Mouse (Mus musculus) retina, adult 2 months (tissue): ENCODE data around the gene Pxn.
A peak's percentile ranks its signal among the peaks of the same experiment; 100 is the strongest.

Experiments used
- DNase-seq: peaks from one replicate; pipeline ENCODE4 v3.0.0-alpha.2; 2012; ENCODE audit warnings: low read depth, low spot score

Gene Pxn

DNA sequence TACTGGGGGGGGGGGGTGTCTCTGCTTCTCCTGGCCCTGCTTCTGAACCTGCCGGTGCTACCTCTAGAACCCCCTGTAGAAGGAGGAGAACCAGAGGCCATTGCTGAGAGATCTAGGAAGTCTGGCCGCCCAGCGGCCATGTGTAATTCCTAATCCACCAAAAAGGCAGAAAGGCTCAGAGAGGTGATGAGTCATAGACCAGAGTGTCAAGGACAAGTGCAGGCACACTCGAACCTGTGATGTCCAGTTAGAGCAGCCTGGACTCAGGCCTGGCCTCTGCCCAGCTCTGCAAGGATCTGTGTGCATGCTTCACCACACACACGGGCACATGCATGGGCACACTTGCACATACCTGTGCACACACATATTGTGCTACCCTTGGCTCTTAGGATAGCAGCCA, 21.7 kb downstream of the Pxn start:
- DNase-seq: no peak

DNA sequence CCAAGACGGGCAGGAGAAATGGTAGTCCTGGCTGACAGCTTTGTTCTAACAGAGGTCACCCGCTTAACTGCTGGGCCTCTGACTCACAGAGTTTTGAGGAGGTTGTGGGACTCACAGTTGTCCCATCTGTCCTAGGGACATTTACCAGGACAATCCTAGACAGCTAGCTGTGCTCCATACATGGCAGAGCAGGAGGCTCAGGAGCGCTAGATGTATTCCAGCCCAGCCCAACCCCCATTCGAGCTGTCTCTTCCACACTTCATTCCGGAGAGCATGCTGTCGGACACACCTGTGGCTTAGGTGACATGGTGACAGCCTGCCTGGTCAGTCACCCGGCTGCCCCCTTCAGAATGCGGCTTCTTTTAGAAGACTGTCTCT, 22.9 kb downstream of the Pxn start:
- no peak for DNase-seq

DNA sequence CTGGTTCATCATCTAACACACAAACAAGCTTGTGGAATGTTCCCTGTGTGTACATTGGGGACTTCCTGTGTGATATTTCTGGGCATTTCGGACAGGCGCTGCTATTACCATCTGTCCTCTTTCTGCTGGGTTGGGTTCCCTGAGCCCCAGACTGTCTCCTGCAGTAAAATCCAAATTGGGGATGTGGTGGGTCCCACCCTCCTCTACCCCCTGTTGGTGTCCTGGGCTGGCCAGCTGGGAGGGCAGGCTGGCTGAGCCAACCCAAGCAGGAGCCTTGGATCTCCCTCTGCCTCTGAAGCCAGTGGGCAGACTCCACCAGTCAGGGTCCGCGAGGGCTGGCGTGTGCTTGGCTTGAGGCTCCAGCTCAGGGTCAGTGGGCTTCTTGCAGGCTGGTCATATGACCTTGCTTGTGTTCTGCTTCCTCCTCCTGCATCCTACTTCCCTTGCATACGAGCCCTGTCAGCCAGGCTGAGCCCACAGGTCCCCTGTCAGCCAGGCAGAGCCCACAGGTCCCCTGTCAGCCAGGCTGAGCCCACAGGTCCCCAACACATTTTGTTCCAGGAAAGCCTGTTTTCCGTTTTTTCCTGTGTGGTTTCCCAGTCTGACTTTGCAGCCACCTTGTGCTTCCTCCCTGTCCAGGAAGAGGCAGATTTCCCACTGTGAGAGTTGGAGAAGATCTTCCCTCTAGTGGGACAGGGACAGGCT, 23.4 kb downstream of the Pxn start:
- DNase-seq: no peak

DNA sequence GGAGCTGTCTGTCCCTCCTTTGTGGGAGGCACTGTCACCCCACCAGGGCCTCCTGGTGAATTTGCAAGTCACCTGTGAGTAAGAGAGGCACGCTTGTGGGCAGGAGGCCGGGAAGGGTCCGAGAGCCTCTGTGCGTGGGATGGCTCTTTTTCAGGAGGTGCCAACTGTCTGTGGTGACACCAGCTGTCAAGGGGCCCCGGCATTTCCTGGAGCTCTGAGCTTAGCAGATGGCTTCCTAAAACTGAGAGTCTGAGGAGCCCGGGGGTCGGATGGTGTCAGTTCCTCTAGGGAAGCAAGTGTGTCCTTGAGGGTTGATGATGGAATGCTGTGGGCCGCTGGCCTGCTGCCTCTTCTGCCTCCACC, 24.0 kb downstream of the Pxn start:
- no peak for DNase-seq

DNA sequence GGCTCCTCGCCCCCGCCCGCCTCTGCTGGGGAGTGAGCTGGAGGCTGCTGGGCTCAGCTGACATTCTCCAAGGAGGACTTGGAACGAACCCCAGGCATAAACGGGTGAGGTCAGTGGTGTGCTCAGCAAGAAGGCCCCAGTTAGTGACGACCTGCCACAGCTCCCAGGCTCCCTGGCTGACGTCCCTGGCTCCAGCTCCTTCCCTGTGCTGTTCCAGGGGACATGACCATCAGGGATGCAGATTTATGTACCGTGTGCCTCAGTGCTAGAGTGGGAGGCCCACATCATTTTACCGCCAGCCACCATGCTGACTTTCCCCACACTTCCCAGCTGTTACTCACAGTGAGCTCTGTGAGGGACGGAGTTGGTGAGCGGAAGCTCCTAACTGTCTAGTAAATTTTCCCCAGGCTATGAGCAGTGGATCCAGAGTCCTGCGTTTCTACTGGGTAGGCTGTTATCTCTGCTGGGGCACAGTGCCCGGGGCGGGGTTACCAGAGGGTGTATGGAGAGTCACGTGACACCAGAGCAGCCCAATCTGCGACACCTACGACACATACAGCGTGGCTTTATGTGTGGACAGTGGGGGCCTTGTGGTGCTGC, 25.3 kb downstream of the Pxn start:
- DNase-seq: no peak

DNA sequence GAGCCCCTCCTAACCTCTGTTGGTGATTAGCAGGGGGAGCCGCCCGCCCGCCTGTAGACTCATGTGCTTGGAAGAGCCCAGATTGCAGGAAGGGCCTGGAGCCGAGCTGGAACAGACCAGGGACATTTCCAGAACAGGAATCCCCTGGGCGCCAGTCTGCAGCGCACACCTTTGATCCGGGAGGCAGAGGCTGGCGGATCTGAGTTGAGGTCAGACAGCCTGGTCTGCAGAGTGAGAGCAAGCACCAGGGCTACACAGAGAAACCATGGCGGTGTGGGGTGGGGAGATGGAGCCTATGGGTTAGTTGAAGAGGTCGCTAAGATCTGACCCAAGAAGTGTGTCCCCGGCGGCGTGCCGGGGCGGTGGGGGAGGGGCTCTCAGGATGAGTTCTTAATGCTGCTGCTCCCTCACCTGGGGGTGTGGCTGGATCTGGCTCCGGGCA, 27.8 kb downstream of the Pxn start:
- no peak for DNase-seq

DNA sequence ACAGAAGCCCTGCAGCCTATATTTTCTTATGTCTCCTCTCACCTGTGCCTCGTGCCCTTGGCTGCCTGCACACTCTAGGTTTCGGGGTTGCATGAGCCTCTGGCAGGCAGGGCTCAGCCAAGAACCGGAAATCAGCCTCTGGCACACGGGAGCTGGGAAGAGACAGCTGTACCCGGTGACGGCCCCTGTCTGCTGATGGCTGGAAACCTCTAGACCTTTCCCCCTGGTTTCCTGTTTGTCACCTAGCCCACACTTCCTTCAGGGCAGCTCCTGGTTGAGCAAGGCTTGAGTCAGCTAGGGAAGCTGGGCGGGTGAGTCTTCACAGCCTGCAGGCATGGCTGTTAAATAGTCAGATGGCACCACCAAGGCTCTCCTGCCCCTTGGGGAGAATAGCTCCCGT, 28.4 kb downstream of the Pxn start:
- no peak for DNase-seq

DNA sequence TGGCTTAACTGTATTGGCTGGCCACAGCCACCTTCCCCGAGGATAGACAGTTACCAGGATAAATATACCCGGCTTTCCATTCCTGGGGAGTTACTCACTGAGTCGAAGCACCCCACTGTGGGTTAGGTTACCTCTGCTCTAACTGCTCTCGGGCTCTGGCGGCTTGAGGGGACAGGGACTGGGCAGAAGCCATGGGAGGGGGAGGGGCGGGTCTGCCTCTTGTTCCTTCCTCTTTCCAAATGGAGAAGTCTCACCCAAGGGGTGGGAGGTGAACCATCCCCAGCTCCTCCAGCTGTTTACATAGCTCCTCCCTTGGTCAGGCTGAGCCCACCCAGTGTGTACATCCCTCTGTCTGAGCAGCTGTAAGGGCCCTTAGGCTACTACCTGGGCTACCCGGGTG, 29.2 kb downstream of the Pxn start:
- no peak for DNase-seq

DNA sequence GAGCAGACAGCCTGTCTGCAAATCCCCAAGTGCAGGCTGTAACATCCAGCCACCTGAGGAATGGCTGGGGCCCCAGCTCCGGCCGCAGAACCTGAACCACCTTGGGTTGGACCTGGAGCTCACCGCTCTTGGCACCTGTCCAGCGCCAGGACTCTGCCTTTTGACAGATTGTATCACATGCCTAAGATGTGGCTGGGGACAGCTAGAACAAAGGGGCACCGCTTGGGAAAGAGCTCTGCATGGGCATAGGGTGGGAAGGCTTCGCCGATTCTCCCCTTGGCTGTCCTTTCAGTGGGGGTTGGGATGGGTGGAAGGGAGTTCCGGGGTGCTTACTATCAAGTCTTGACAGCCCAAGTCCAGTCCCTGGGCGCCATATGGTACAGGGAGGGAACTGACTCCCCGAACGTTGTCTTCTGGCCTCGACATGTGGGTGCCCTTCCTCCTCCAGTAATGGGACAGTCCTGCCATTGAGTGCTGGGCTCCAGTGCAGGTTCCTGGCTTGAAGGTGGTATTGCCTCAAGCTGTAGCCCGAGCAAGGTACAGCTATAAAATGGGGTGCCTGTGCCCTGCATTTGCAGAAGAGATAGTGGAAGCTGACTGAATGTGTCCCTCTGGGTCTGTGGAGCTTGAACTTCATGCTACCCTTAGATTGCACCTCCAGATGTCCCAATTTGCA, 31.7 kb downstream of the Pxn start:
- DNase-seq: no peak

DNA sequence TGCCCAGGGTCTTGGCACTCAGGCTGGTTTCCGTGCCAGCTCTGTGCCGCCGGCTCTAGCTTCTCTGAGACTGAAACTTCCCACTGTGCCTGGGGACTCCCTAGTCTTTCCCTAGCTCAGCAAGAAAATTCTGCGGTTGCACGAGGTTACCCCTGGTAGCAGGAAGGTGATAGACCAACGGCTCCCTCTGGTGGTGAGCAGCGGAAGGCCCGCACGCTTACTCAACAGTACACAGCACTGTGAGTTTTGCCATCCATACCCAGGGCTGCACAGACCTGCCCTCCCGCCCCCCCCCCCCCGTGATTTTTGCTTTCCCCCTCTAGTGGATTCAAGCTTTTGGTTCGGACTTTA, 32.2 kb downstream of the Pxn start:
- peak; percentile 64 for DNase-seq

DNA sequence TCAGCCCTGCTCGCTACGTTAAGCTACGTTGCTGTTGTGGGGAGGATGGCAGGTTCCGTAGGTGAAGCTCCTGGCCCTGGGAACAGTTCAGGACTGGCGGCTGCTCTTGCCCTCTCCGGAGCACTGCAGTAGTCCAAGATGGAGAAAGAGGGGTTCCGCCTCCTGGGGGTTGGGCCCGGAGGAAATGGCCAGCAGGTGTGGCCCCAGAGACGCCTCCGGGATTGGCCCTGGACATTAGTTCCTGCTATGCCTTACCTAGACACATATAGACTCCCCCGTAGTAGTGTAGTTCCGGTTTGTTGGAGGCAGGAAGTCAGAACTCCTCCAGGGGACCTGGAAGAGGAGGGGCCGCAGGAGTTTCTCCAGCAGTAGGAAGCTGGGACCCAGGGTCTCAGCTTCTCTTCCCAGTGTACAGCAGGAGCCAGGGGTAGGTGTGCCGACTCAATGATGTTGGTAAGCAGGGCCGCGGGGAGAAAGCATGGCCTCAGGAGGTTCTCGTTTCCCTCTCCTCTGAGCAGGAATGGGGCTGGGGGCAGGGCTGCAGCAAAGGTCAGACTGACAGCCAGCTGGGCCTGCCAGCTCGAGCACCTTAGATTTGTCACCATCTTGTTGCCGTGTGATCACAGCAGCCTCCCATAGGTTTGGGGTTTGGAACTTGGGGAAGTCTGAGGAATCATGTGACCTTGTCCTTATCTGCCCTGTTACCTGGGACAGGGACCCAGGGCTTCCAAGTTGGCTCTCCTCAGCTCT, 36.3 kb downstream of the Pxn start:
- DNase-seq: no peak

DNA sequence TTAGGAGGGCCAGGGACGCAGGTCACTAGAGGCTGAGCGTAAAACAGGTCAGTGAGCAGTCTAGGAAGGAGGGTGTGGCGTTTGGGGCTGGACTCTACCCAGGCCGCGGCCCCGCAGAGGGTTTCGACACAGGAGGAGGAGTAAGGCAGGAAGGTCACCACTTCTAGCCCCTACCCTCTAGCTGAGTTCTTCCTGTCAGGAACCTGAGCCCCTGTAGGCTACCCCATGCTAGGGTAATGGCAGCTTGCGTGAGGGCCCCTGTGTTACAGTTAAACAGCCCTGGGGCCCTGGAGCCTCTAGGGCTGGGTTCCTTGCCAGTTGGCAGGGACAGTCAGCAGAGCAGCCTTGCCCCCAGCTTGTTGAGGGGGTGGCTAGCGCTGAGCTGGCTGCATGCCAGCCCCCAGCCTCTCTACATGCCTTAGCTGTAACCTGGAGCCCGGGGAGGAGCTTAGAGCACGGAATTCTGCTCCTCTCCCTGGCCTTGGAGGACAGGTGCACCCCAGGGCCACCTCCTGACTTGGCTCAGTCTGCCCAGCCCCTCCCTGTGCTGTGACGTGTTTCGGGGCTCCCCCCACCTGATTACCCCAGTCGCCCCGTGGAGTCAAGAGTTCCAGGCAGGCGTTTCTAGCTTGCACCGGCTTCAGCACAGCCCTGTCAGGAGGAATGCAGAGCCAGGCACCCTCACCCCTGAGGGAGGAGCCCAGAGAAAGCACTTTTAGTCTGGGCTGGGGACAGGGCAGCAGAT, 37.2 kb downstream of the Pxn start:
- DNase-seq: no peak

DNA sequence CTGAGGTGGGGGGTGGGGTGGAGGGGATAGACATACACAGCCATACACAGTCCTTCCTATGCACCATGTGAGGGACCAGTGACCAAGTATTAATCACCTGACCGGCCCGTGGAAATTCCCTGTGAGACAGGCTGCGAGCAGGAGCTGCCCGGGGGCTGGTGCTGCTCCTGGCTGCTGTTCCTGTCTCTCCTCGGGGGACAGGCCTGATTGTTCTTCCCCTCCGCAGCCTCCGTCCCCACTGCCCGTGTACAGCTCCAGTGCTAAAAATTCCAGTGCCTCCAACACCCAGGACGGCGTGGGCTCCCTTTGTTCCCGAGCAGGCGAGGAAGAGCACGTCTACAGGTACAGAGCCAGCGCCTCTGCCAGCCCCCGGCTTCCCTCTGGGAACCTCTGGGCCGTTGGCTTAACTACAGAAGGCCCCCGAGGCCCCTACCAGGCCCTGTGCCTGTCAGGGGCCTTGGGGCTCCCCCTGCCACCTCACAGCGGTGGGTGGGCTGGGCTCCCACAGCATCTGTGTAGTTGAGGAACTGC, 38.2 kb downstream of the Pxn start:
- DNase-seq: no peak

DNA sequence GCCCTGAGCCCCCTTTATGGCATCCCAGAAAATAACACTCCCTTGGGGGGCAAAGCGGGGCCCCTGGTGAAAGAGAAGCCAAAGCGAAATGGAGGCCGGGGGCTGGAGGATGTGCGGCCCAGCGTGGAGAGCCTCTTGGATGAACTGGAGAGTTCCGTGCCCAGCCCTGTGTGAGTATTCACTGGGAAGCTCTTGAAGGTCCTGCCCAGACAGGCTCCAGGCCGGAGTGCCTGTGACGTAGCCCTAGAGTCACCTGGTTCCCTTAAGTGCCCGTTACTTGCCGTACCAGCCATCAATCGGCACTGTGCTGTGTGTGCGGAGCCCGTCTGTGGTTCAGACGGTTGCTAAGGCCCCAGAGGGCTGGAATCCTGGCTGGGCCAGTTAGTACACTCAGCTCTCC, 39.2 kb downstream of the Pxn start:
- no peak for DNase-seq

DNA sequence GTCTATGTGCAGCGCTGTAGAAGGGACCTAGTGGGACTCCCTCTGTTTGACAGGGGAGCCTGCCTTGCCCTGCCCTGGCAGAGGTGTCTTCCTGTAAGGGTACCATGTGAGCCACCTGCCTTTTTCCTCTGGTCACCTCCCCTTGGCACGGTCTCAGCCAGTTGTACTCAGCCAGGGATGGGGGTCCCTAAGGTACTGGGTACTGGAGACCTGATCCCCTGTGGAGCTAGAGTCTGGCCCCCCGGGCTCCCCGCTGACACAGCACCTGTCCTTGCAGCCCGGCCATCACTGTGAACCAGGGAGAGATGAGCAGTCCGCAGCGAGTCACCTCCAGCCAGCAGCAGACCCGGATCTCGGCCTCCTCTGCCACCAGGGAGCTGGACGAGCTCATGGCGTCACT, 40.1 kb downstream of the Pxn start:
- no peak for DNase-seq

DNA sequence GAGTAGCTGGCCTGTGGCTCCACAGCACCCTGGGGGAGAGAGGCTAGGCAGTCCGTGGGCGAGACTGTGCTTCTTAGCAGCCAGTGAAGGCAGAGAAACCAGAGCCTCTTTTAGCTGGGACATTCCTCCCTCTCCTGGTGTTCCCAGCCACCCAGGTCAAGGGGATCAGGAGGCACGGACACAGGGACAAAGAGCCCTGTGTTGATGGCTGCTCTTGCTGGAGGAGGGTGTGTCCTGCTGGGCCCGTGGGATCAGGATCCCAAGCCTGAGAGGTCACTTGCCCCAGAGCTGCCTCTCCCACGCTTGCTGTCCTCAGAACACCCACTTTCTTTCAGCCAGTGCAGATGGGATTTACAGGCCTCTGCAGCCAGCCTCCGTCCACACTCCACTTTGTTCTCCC, 40.5 kb downstream of the Pxn start:
- DNase-seq: no peak

DNA sequence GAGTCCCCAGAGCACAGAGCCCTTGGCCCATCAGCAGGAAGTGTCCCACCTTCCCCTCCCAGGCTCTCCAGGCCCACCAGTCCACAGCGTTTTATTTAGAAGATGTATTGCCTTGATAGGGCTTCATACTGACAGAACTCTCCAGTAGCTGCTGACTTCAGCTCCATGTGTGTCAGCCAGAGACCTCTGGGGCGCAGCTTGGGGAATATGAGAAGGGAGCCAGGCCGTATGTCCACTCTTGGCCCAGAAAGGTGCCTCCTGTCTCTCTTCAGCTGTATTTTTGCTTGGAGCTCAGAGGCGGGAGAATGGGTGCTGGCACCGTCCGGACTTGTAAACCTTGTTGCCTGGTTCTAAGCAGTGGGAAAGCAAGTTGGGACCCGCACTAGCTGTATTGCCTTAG, 40.9 kb downstream of the Pxn start:
- no peak for DNase-seq

DNA sequence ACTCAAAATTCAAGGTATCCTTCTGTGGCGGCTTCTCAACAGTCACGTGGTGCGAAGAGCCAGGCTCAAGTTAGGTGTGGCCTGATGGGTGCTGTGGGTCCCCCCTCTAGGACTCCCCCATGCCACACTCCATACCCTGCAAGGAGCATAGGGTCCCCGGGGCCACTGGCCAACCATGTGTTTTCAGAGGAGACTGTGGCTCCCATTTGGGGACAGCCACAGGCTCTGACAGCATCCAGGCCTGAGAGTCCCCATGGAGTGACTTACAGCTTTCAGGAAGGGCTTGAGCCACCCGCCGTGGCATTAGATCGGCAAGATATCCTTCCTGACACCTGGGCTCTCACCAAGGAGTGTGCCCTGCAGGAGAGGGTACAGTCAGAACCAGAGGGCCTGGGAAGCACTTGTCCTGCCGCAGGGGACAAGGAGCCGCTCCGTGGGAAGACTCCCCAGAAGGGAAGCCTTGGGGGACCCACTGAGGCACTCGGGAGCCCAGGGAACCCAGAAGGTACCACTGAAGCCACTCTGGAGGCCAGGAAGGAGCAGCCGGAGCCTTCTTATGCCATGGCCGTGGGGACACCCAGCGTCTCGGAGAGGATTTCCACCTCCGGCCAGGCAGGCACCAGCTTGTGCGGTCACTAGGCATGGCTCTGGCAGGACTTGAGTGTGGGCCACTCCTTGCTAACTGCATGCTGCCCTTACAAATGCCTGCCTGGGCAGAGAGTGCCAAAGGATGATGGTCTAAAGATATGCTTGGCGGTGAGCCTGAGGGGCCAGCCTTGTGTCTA, 42.2 kb downstream of the Pxn start:
- no peak for DNase-seq

DNA sequence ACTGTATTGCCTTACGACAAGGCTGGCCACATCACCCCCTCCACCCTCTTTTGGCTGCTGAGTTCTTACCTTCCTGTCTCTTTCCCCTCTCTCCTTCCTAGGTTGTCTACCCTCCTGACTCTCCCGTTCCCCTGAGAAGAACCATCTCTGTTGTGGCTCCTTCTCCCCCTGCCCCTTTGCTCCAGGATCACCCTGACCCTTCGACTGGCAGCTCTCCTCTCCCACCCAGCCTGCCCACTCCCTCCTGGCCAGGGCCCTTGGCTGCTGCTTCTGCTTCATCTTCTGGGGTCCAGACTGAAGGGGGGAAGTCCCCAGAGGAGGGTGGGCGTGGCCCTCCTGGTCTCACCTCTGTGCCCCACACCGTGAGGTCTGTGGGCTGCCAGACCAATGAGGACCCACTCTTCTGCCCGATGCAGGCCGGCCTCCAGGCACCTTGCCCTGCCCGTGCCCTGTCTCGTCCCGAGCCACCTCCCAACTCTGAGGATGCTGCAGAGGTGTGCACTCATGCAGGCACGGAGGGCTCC, 44.1 kb downstream of the Pxn start:
- DNase-seq: no peak

DNA sequence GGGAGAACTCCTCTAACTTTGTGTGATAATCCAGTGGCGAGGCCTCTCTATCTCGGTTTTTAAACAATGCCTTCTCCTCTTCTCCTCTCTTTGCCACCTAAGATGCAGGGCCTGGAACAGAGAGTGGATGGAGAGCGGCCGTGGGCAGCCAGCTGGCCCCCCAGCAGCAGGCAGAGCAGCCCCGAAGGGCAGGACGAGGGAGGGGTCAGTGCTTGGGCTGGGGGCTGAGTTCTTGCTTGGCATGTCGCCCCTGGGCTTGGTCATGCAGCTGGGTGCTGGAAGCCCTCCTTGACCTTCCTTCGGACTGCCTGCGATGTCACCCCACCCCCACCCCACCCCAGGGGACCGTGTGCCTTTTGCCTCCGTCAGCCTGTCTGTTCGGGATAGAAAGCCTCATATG, 44.9 kb downstream of the Pxn start:
- no peak for DNase-seq

DNA sequence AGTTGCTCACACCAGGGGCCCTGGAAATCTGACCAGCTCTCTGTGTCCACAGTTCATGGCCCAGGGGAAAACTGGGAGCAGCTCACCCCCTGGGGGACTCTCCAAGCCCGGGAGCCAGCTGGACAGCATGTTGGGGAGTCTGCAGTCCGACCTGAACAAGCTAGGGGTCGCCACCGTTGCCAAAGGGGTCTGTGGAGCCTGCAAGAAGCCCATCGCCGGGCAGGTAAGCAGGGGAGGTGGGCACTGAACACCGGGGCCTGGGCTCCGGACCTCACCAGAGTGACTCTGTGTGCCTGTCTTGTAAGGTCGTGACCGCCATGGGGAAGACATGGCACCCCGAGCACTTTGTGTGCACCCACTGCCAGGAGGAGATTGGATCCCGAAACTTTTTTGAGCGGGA, 45.3 kb downstream of the Pxn start:
- no peak for DNase-seq
